Mouse (Mus musculus) MEL (cell line): Measurements from ENCODE around the gene Mdk. TPM values are rescaled to one million over a fixed set of nuclear protein-coding genes. Genes with fewer than 3 reads are reported as not detected.

Source experiments
- DNase-seq: peaks from one replicate; pipeline ENCODE4 v3.0.0; 2011; ENCODE audit warnings: low read depth, low spot score
- H3K27ac ChIP-seq: 2 replicates; pipeline ENCODE4 v1.5.1; 2012; ENCODE audit warnings: low read depth, mild to moderate bottlenecking, control low read depth, low read length, moderate library complexity; ENCODE audit not compliant: control insufficient read depth
- H3K27me3 ChIP-seq, 2 experiments: fragments of 150-350 bp in 1 of 2; sonication (generic) in 1 of 2; 2 replicates each; pipeline ENCODE4 v1.6.1; 2012; ENCODE audit warnings: low read length in 2 of 2, mild to moderate bottlenecking in 2 of 2, improper control_type of control experiment in 1 of 2, moderate library complexity in 1 of 2; ENCODE audit not compliant: insufficient read depth in 2 of 2, control insufficient read depth in 1 of 2
- H3K36me3 ChIP-seq, 2 experiments: 2 replicates each; pipeline ENCODE4 v1.6.1; 2012 to 2014; ENCODE audit warnings: low read length in 2 of 2, improper control_type of control experiment in 1 of 2, inconsistent platforms in 1 of 2, mild to moderate bottlenecking in 1 of 2; ENCODE audit not compliant: insufficient read depth in 2 of 2, control insufficient read depth in 1 of 2
- H3K4me1 ChIP-seq, 2 experiments: fragments of 150-350 bp in 1 of 2; sonication (generic) in 1 of 2; 2 replicates each; pipeline ENCODE4 v1.6.1; 2012; ENCODE audit warnings: low read length in 2 of 2, improper control_type of control experiment in 1 of 2, mild to moderate bottlenecking in 1 of 2; ENCODE audit not compliant: insufficient read depth in 2 of 2, control insufficient read depth in 1 of 2
- H3K4me3 ChIP-seq, 2 experiments: fragments of 150-350 bp in 1 of 2; sonication (generic) in 1 of 2; 2 replicates each; pipeline ENCODE4 v1.5.1; 2012; ENCODE audit warnings: low read depth in 2 of 2, low read length in 2 of 2, mild to moderate bottlenecking in 2 of 2, moderate library complexity in 2 of 2, control low read depth in 1 of 2, improper control_type of control experiment in 1 of 2; ENCODE audit not compliant: control insufficient read depth in 1 of 2, insufficient read depth in 1 of 2
- H3K79me2 ChIP-seq: 2 replicates; pipeline ENCODE4 v1.6.1; 2012; ENCODE audit warnings: mild to moderate bottlenecking, low read length, moderate library complexity; ENCODE audit not compliant: control insufficient read depth, poor library complexity, insufficient read depth
- H3K9ac ChIP-seq: 2 replicates; pipeline ENCODE4 v1.6.1; 2012; ENCODE audit warnings: low read depth, mild to moderate bottlenecking, control low read depth, low read length, moderate library complexity; ENCODE audit not compliant: control insufficient read depth, poor library complexity, severe bottlenecking
- H3K9me3 ChIP-seq: fragments of 150-350 bp; sonication (generic); replicated peaks from 2 replicates; pipeline ENCODE4 v1.6.1; 2012; ENCODE audit warnings: mild to moderate bottlenecking, low read length, improper control_type of control experiment, moderate library complexity; ENCODE audit not compliant: insufficient read depth
- CHD1 ChIP-seq: IDR thresholded peaks from 2 replicates; pipeline ENCODE4 v1.6.1; 2012; ENCODE audit warnings: low read depth, mild to moderate bottlenecking, inconsistent platforms, low read length, improper control_type of control experiment
- CHD2 ChIP-seq: IDR thresholded peaks from 2 replicates; pipeline ENCODE4 v1.6.1; 2011; ENCODE audit warnings: low read length, improper control_type of control experiment
- CTCF ChIP-seq, 3 experiments: IDR thresholded peaks in 2 of 3; conservative IDR thresholded peaks in 1 of 3; 2 replicates each; pipeline ENCODE4 v1.5.1; 2011 to 2012; ENCODE audit warnings: low read length in 3 of 3, low read depth in 2 of 3, mild to moderate bottlenecking in 2 of 3, improper control_type of control experiment in 1 of 3, inconsistent platforms in 1 of 3, mixed read lengths in 1 of 3, moderate library complexity in 1 of 3; ENCODE audit not compliant: control insufficient read depth in 1 of 3, insufficient read depth in 1 of 3, poor library complexity in 1 of 3, severe bottlenecking in 1 of 3
- E2F4 ChIP-seq: IDR thresholded peaks from 2 replicates; pipeline ENCODE4 v1.6.1; 2011; ENCODE audit warnings: low read depth, low read length, improper control_type of control experiment, borderline replicate concordance
- ELF1 ChIP-seq: IDR thresholded peaks from 2 replicates; pipeline ENCODE4 v1.6.1; 2014; ENCODE audit warnings: low read depth, mild to moderate bottlenecking, inconsistent platforms, low read length, improper control_type of control experiment, moderate library complexity
- EP300 ChIP-seq, 2 experiments: IDR thresholded peaks; 2 replicates each; pipeline ENCODE4 v1.6.1; 2011; ENCODE audit warnings: improper control_type of control experiment in 2 of 2, low read length in 2 of 2, low read depth in 1 of 2, mild to moderate bottlenecking in 1 of 2
- ETS1 ChIP-seq: IDR thresholded peaks from 2 replicates; pipeline ENCODE4 v1.6.1; 2012; ENCODE audit warnings: low read depth, mild to moderate bottlenecking, inconsistent platforms, low read length, improper control_type of control experiment, moderate library complexity
- HCFC1 ChIP-seq: IDR thresholded peaks from 2 replicates; pipeline ENCODE4 v1.6.1; 2012; ENCODE audit warnings: low read depth, mild to moderate bottlenecking, inconsistent platforms, low read length, improper control_type of control experiment, moderate library complexity
- JUND ChIP-seq: IDR thresholded peaks from 2 replicates; pipeline ENCODE4 v1.6.1; 2011; ENCODE audit warnings: low read depth, mild to moderate bottlenecking, improper control_type of control experiment, low read length
- KAT2A ChIP-seq: conservative IDR thresholded peaks from 2 replicates; pipeline ENCODE4 v1.6.1; 2012; ENCODE audit warnings: low read depth, low read length, improper control_type of control experiment, inconsistent platforms
- MAX ChIP-seq: IDR thresholded peaks from 2 replicates; pipeline ENCODE4 v1.6.1; 2011; ENCODE audit warnings: low read length, improper control_type of control experiment
- MAZ ChIP-seq: IDR thresholded peaks from 2 replicates; pipeline ENCODE4 v1.6.1; 2012; ENCODE audit warnings: low read depth, mild to moderate bottlenecking, inconsistent platforms, low read length, improper control_type of control experiment
- MEF2A ChIP-seq: IDR thresholded peaks from 2 replicates; pipeline ENCODE4 v1.6.1; 2014; ENCODE audit warnings: low read depth, mild to moderate bottlenecking, inconsistent platforms, low read length, improper control_type of control experiment; ENCODE audit not compliant: poor library complexity, insufficient replicate concordance, severe bottlenecking; ENCODE audit errors: extremely low read depth
- MXI1 ChIP-seq: IDR thresholded peaks from 2 replicates; pipeline ENCODE4 v1.6.1; 2011; ENCODE audit warnings: mild to moderate bottlenecking, low read depth, low read length, improper control_type of control experiment
- MYB ChIP-seq: IDR thresholded peaks from 2 replicates; pipeline ENCODE4 v1.6.1; 2011; ENCODE audit warnings: mild to moderate bottlenecking, low read depth, low read length, improper control_type of control experiment
- MYC ChIP-seq: IDR thresholded peaks from 2 replicates; pipeline ENCODE4 v1.6.1; 2011; ENCODE audit warnings: low read depth, mild to moderate bottlenecking, low read length, improper control_type of control experiment, moderate library complexity
- NRF1 ChIP-seq: IDR thresholded peaks from 2 replicates; pipeline ENCODE4 v1.6.1; 2014; ENCODE audit warnings: low read depth, mild to moderate bottlenecking, inconsistent platforms, low read length, improper control_type of control experiment, moderate library complexity; ENCODE audit not compliant: poor library complexity, insufficient read depth, severe bottlenecking
- POLR2A ChIP-seq, 2 experiments: IDR thresholded peaks; 2 replicates each; pipeline ENCODE4 v1.6.1; 2011 to 2012; ENCODE audit warnings: low read length in 2 of 2, mild to moderate bottlenecking in 2 of 2, control low read depth in 1 of 2, improper control_type of control experiment in 1 of 2, low read depth in 1 of 2, moderate library complexity in 1 of 2; ENCODE audit not compliant: control insufficient read depth in 1 of 2, insufficient read depth in 1 of 2, poor library complexity in 1 of 2
- POLR2AphosphoS5 ChIP-seq: IDR thresholded peaks from 2 replicates; pipeline ENCODE4 v1.6.1; 2012; ENCODE audit warnings: low read depth, borderline replicate concordance, mild to moderate bottlenecking, inconsistent platforms, low read length, moderate library complexity, mixed read lengths
- RAD21 ChIP-seq: IDR thresholded peaks from 2 replicates; pipeline ENCODE4 v1.6.1; 2011; ENCODE audit warnings: mild to moderate bottlenecking, low read depth, low read length, improper control_type of control experiment
- RCOR1 ChIP-seq: IDR thresholded peaks from 2 replicates; pipeline ENCODE4 v1.6.1; 2012; ENCODE audit warnings: low read depth, mild to moderate bottlenecking, inconsistent platforms, low read length, improper control_type of control experiment
- SIN3A ChIP-seq: IDR thresholded peaks from 2 replicates; pipeline ENCODE4 v1.6.1; 2012; ENCODE audit warnings: low read length, improper control_type of control experiment, inconsistent platforms
- SMC3 ChIP-seq: IDR thresholded peaks from 2 replicates; pipeline ENCODE4 v1.6.1; 2011; ENCODE audit warnings: low read depth, low read length, improper control_type of control experiment
- TBP ChIP-seq: IDR thresholded peaks from 2 replicates; pipeline ENCODE4 v1.8.0; 2011; ENCODE audit warnings: low read depth, low read length, improper control_type of control experiment
- TCF12 ChIP-seq: IDR thresholded peaks from 2 replicates; pipeline ENCODE4 v1.6.1; 2014; ENCODE audit warnings: low read depth, mild to moderate bottlenecking, inconsistent platforms, low read length, improper control_type of control experiment, moderate library complexity
- UBTF ChIP-seq: IDR thresholded peaks from 2 replicates; pipeline ENCODE4 v1.6.1; 2012; ENCODE audit warnings: low read depth, mild to moderate bottlenecking, inconsistent platforms, low read length, improper control_type of control experiment, moderate library complexity, borderline replicate concordance; ENCODE audit not compliant: insufficient read depth
- USF1 ChIP-seq: IDR thresholded peaks from 2 replicates; pipeline ENCODE4 v1.6.1; 2014; ENCODE audit warnings: low read depth, mild to moderate bottlenecking, inconsistent platforms, low read length, improper control_type of control experiment, moderate library complexity
- ZC3H11A ChIP-seq: IDR thresholded peaks from 2 replicates; pipeline ENCODE4 v1.6.1; 2012; ENCODE audit warnings: low read depth, mild to moderate bottlenecking, inconsistent platforms, low read length, improper control_type of control experiment
- ZKSCAN1 ChIP-seq: IDR thresholded peaks from 2 replicates; pipeline ENCODE4 v1.6.1; 2012; ENCODE audit warnings: low read depth, mild to moderate bottlenecking, inconsistent platforms, low read length, improper control_type of control experiment, moderate library complexity
- ZMIZ1 ChIP-seq: IDR thresholded peaks from 2 replicates; pipeline ENCODE4 v1.6.1; 2012; ENCODE audit warnings: low read depth, mild to moderate bottlenecking, inconsistent platforms, low read length, improper control_type of control experiment, moderate library complexity
- ZNF384 ChIP-seq: IDR thresholded peaks from 2 replicates; pipeline ENCODE4 v1.6.1; 2012; ENCODE audit warnings: low read depth, mild to moderate bottlenecking, inconsistent platforms, low read length, improper control_type of control experiment
- polyA plus RNA-seq, 2 experiments: library from polyadenylated mRNA; stranded (reverse) in 1 of 2; unstranded in 1 of 2; fragments of >175 nt in 1 of 2; fragments of >200 nt in 1 of 2; gene quantifications; 2 replicates each; pipeline versions ENCODE4 v1.2.1 to v1.2.4; 2012; ENCODE audit warnings: low replicate concordance in 2 of 2, low read depth in 1 of 2; ENCODE audit not compliant: insufficient read length in 2 of 2, insufficient read depth in 1 of 2, missing spikeins in 1 of 2
- total RNA-seq: library from RNA; depleted of rRNA; stranded (reverse); fragments of 300-350 nt; gene quantifications from 2 replicates; pipeline ENCODE4 v1.2.3, GENCODE M21; 2012

Gene Mdk
- total and polyA plus RNA-seq, 3 experiments, result 0.19 to 3.4 TPM; not detected in 1

- Histone ChIP-seq H3K9ac (no peak overlapping the region), H3K27me3 (peaks cover 1 to 5% of the 10 kb centered on the region in 2 experiments; a peak in 2 of 4 replicates), H3K27ac (no peak overlapping the region), H3K4me1 (peaks cover 6 to 22% of the 10 kb centered on the region in 2 experiments; a peak in 3 of 4 replicates), H3K36me3 (peaks cover 0 to 15% of the 10 kb centered on the region in 2 experiments; a peak in 2 of 4 replicates), H3K4me3 (no peak overlapping the region), H3K9me3 (no peaks in the 10 kb centered on the region), H3K79me2 (peaks cover 18% of the 10 kb centered on the region)
- no peak for DNase-seq
- TF ChIP-seq SIN3A (no peak), USF1 (0 out of 2 replicates have a peak, but pooled peaks have one; percentile 24)
Measured at GRCm38 (mm10) chr2:91966367-91966766, 34.3 kb upstream of the Mdk start.

DNA sequence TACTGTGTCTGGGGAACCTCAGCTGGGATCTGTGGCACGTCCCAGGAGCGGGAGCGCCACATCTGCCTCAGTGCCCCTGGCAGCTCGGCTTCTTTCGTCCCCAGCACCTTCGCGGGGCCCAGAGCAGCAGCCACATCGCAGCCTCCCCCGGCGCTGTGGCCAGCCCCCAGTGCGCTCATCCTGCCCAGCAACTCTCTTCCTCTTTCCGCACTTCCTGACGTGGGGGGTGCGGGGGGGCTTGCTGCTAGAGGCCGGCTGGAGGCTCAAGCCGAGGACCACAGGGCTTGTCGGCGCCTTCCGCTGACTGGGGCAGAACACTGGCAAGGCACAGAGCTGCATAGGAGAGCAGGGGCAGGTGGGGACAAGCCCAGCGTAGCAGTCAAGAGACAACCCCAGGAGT lies 33.3 kb upstream of the Mdk start:
- no peaks in the 10 kb centered on the region for H3K9me3 ChIP-seq
- H3K27me3 ChIP-seq, result peaks cover 0 to 5% of the 10 kb centered on the region in 2 experiments; a peak in 2 of 4 replicates
- H3K27ac ChIP-seq, result peak overlapping the region; percentile 53
- peak overlapping the region; percentile 86 for H3K9ac ChIP-seq
- peaks cover 7 to 25% of the 10 kb centered on the region in 2 experiments; a peak in 3 of 4 replicates for H3K4me1 ChIP-seq
- H3K79me2 ChIP-seq, result peaks cover 26% of the 10 kb centered on the region
- H3K36me3 ChIP-seq, result peaks cover 0 to 16% of the 10 kb centered on the region in 2 experiments; a peak in 2 of 4 replicates
- DNase-seq, result peak; percentile 68
- H3K4me3 ChIP-seq, result peak overlapping the region; percentile 80 to 84
- TF ChIP-seq MAZ (peak; percentile 87), ETS1 (peak; percentile 38; the same call in 1 of the 2 replicates), SIN3A (no peak), MAX (no peak), E2F4 (no peak), MYB (no peak), ZC3H11A (no peak), HCFC1 (no peak), CHD2 (no peak), JUND (no peak), POLR2A (IDR thresholded peaks at IDR 0.05; ENCODE audit: control insufficient read depth in 1 of 2, insufficient read depth in 1 of 2, low read depth in 1 of 2, low read length in 2 of 2, poor library complexity in 1 of 2) (peak; percentile 57 to 58; a peak in 2 of 4 replicates), TBP (no peak), UBTF (no peak), RAD21 (no peak), MYC (no peak), MEF2A (no peak), TCF12 (0 out of 2 replicates have a peak, but pooled peaks have one; percentile 49), EP300 (IDR thresholded peaks at IDR 0.05; ENCODE audit: low read depth in 1 of 2, low read length in 2 of 2) (peak in 1 of 2 experiments; percentile 40; a peak in 2 of 4 replicates), ELF1 (peak; percentile 77), KAT2A (no peak), ZKSCAN1 (no peak), CTCF (IDR thresholded peaks at IDR 0.05 in 2 of 3, conservative IDR thresholded peaks at IDR 0.05 in 1 of 3; ENCODE audit: control insufficient read depth in 1 of 3, insufficient read depth in 1 of 3, low read depth in 2 of 3, low read length in 3 of 3, poor library complexity in 1 of 3, severe bottlenecking in 1 of 3) (no peak), POLR2AphosphoS5 (no peak), NRF1 (no peak), ZMIZ1 (peak; percentile 41; the same call in 1 of the 2 replicates), MXI1 (no peak), RCOR1 (peak; percentile 54; the same call in 1 of the 2 replicates), SMC3 (no peak), CHD1 (no peak), ZNF384 (no peak)
